Mouse (Mus musculus): ENCODE results near the gene Il20rb. TPM values are rescaled to one million over a fixed set of nuclear protein-coding genes. Genes with fewer than 3 reads are reported as not detected.

Gene Il20rb
- polyA plus RNA-seq, 1 experiment from 2014 or later: 0.65 TPM

DNA sequence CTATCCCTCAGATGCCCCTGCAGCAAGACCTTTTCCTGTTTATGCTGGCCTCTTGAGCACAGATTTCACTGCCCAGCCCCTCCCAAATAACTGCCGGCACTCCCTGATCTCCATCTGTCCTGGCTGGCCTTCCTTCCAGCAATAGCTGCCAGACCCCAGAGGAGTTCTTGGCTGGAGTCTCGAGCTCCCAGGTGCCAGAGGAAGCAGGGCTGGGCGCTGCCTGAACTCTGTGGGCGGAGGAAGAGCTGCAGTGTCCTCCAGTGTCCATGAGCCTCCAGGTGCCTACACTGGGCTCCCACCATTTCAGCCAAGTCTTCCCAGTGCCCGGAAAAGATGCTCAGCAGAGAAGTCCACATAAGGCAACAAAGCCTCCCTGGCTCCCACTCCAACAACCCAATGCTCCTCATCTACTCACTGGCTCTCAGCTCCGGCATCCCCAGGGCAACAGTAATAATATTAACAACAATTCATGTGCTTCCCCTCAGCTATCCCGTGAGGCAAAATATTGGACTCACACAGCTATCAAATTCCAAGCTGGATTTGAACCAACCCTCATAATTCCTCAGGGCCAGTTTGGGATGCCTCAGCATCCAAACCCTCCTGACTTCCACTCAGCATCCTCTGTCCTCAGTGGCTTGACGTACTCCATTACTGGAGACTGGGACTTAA is 15.5 kb downstream of the Il20rb start:
- 55% methylated on average over 8 of the region's 8 CpGs for WGBS
- Histone ChIP-seq H3K27ac (ENCODE audit: poor library complexity, severe bottlenecking) (no peak overlapping the region), H3K27me3 (replicated peaks) (no peaks in the 10 kb centered on the region)

DNA sequence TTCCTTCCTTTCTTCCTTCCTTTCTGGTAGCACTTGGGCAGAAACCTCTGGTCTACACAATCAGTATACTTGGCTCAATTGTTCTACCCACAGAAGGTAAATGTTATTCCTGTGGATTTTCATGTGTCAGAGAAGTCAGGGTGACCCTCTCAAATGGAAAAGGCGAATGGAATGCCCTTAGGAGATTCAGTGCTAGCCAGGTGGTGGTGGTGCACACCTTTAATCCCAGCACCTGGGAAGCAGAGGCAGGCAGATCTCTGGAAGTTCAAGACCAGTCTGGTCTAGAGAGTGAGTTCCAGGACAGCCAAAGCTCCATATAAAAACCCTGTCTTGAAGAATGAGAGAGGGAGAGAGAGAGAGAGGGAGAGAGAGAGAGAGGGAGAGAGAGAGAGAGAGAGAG is 16.4 kb downstream of the Il20rb start:
- Histone ChIP-seq H3K27me3 (replicated peaks) (no peaks in the 10 kb centered on the region), H3K4me2 (no peak overlapping the region), H3K36me3 (no peaks in the 10 kb centered on the region), H3K4me1 (replicated peaks) (peaks cover 5% of the 10 kb centered on the region; the same call in 1 of the 2 replicates), H3K9ac (no peak overlapping the region), H3K9me3 (replicated peaks) (no peaks in the 10 kb centered on the region), H3K27ac (ENCODE audit: poor library complexity, severe bottlenecking) (no peak overlapping the region), H3K4me3 (no peak overlapping the region)
- ATAC-seq (ENCODE audit: insufficient number of reproducible peaks, low FRiP score): no peak
- WGBS: 47% methylated on average over 1 of the region's 1 CpGs

More for the DNA sequence above, 15.5 kb downstream of the Il20rb start:
- no peaks in the 10 kb centered on the region for H3K36me3 ChIP-seq
- H3K4me3 ChIP-seq: no peak overlapping the region
- no peak overlapping the region for H3K4me2 ChIP-seq
- no peak overlapping the region for H3K9ac ChIP-seq
- no peak for ATAC-seq (ENCODE audit: insufficient number of reproducible peaks, low FRiP score)
- H3K9me3 ChIP-seq (replicated peaks): no peaks in the 10 kb centered on the region
- peaks cover 5% of the 10 kb centered on the region; the same call in 1 of the 2 replicates for H3K4me1 ChIP-seq (replicated peaks)

DNA sequence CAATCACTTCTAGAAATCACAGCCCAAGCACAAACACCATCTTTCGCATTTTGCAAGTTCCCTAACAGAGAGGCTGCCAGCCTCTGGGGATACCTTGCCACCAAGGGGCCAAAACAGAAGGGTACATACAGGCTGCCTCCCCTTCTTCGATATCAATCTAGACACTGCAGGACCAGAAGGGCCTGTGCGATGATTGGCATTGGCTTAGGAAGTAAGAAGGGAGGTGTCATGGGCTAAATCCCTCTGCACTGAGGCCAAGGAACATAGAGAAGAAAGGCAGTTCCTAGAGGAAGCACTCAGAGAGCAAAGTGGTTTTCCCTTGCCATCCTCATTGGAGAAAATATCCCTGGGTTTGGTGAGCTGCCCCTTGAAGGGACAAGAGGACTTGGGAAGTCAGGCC is 16.9 kb downstream of the Il20rb start:
- H3K36me3 ChIP-seq: no peaks in the 10 kb centered on the region
- no peak overlapping the region for H3K9ac ChIP-seq
- H3K4me2 ChIP-seq: no peak overlapping the region
- H3K4me1 ChIP-seq (replicated peaks): peaks cover 5% of the 10 kb centered on the region; the same call in 1 of the 2 replicates
- ATAC-seq (ENCODE audit: insufficient number of reproducible peaks, low FRiP score): no peak
- H3K9me3 ChIP-seq (replicated peaks): no peaks in the 10 kb centered on the region
- WGBS: 87% methylated on average over 3 of the region's 3 CpGs
- no peak overlapping the region for H3K4me3 ChIP-seq
- no peaks in the 10 kb centered on the region for H3K27me3 ChIP-seq (replicated peaks)
- H3K27ac ChIP-seq (ENCODE audit: poor library complexity, severe bottlenecking): no peak overlapping the region

DNA sequence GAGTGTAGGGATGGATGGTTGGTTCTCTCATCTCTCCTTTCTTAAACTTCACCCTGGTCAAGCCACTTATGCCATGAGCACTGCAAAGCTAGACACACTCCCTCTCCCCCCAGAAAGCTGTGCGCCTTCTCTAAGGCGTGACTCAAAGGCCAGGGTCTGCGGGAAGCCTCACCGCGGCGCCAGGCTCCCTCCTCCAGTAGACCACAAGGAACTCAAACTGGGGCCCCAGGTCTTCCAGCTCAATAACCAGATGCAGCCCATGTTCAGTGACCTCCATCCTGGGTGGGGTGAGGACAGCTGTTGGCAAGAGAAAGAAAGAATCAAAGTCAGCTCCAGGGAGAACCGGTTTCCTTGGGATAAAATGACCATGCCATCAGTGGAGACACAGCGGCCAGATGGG is 18.4 kb downstream of the Il20rb start:
- Histone ChIP-seq H3K4me1 (replicated peaks) (peaks cover 5% of the 10 kb centered on the region; the same call in 1 of the 2 replicates), H3K36me3 (no peaks in the 10 kb centered on the region), H3K9me3 (replicated peaks) (no peaks in the 10 kb centered on the region)

DNA sequence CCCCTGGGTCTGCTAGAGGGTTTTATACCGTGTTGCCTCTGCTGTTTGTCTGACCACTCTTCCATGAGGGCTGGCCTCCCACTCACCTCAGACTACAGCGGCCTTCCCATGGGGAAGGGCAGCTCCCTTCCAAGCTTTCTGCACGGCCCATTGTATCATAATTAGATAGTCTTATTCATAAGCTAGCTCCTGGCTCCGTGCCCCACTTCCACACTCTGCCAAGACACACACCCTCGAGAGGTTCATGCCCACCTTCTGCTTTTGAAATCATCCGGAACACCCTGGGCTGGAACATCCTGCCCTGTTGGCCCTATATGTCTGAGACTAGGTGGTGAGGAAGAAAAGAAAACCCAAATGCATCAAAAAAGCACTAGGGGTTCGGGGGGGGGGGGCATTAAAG is 18.9 kb downstream of the Il20rb start:
- H3K9me3 ChIP-seq (replicated peaks): no peaks in the 10 kb centered on the region
- no peak overlapping the region for H3K4me3 ChIP-seq
- H3K4me1 ChIP-seq (replicated peaks): peaks cover 5% of the 10 kb centered on the region; the same call in 1 of the 2 replicates
- no peak for ATAC-seq (ENCODE audit: insufficient number of reproducible peaks, low FRiP score)
- WGBS: 66% methylated on average over 7 of the region's 7 CpGs
- H3K36me3 ChIP-seq: no peaks in the 10 kb centered on the region
- no peak overlapping the region for H3K9ac ChIP-seq
- H3K27ac ChIP-seq (ENCODE audit: poor library complexity, severe bottlenecking): no peak overlapping the region
- no peak overlapping the region for H3K4me2 ChIP-seq
- no peaks in the 10 kb centered on the region for H3K27me3 ChIP-seq (replicated peaks)

More for the DNA sequence above, 18.4 kb downstream of the Il20rb start:
- 97% methylated on average over 8 of the region's 8 CpGs for WGBS
- no peak overlapping the region for H3K9ac ChIP-seq
- H3K4me3 ChIP-seq: no peak overlapping the region
- no peak overlapping the region for H3K4me2 ChIP-seq
- ATAC-seq (ENCODE audit: insufficient number of reproducible peaks, low FRiP score): no peak
- no peaks in the 10 kb centered on the region for H3K27me3 ChIP-seq (replicated peaks)
- no peak overlapping the region for H3K27ac ChIP-seq (ENCODE audit: poor library complexity, severe bottlenecking)

DNA sequence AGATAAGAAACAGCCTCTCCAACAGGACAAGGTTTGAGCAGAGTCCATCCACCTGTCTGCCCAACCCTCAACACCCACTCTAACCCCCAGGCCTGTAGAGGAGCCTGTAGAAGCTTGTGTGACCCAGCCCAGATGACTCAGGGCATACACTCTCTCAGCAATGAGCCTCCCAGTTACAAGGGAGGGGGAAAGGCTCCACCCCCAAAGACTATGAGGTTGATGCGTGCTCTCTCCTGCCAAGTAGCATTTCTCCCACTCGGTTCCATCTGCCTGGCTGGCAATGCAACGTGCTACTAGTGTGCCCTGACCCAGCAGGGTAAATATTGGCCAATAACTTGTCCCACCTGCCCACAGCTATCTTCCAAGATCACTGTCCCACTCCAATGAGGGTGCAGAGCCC is 19.8 kb downstream of the Il20rb start:
- H3K4me1 ChIP-seq (replicated peaks): peaks cover 5% of the 10 kb centered on the region; the same call in 1 of the 2 replicates
- no peak overlapping the region for H3K27ac ChIP-seq (ENCODE audit: poor library complexity, severe bottlenecking)
- H3K27me3 ChIP-seq (replicated peaks): no peaks in the 10 kb centered on the region
- no peaks in the 10 kb centered on the region for H3K36me3 ChIP-seq
- no peak for ATAC-seq (ENCODE audit: insufficient number of reproducible peaks, low FRiP score)
- no peak overlapping the region for H3K4me3 ChIP-seq
- no peaks in the 10 kb centered on the region for H3K9me3 ChIP-seq (replicated peaks)
- WGBS: 81% methylated on average over 3 of the region's 3 CpGs
- H3K9ac ChIP-seq: no peak overlapping the region
- no peak overlapping the region for H3K4me2 ChIP-seq

DNA sequence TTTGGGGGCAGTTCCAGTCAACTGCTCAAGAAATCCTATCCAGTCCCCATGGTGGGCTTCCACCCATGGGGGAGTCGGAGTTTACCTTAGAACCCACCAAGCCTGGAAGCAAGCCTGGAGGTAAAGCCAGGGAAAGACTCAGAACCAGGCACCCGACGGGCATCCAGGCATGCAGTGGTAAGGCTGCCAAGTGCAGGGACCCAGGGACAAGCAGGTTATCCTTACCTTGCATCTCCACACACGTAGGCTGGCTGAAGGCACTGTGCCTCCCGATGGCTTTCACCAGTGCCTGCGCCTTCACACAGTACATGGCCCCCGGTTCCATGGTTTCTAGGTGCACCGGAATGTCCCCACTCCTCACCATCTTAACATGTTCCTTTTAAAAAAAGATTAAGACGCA is 20.6 kb downstream of the Il20rb start:
- Histone ChIP-seq H3K9me3 (replicated peaks) (no peaks in the 10 kb centered on the region), H3K36me3 (peaks cover 5% of the 10 kb centered on the region; the same call in 1 of the 2 replicates), H3K27ac (ENCODE audit: poor library complexity, severe bottlenecking) (no peak overlapping the region), H3K9ac (no peak overlapping the region), H3K27me3 (replicated peaks) (no peaks in the 10 kb centered on the region), H3K4me1 (replicated peaks) (peaks cover 4% of the 10 kb centered on the region; the same call in 1 of the 2 replicates), H3K4me2 (no peak overlapping the region), H3K4me3 (no peak overlapping the region)
- 85% methylated on average over 9 of the region's 9 CpGs for WGBS
- no peak for ATAC-seq (ENCODE audit: insufficient number of reproducible peaks, low FRiP score)

DNA sequence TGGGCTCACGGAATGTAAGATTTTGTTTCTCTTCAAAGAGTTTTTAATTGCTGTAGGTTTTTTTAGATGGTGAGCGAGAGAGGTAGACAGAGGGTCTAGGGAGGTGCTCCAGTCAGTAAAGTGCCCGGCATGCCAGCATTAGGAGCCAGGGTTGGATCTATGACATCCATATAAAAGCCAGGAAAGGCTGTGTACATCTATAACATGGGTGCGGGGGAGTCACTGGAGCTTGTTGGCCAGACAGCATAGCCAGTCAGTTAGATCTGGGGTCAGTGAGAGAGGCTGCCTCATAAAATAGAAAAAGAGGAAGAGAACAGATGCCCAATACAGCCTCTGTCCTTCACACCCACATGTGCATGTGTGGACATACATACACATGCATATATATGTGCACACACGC is 21.2 kb downstream of the Il20rb start:
- no peak overlapping the region for H3K4me3 ChIP-seq
- no peaks in the 10 kb centered on the region for H3K4me1 ChIP-seq (replicated peaks)
- no peaks in the 10 kb centered on the region for H3K27me3 ChIP-seq (replicated peaks)
- no peak overlapping the region for H3K27ac ChIP-seq (ENCODE audit: poor library complexity, severe bottlenecking)
- ATAC-seq (ENCODE audit: insufficient number of reproducible peaks, low FRiP score): no peak
- WGBS: 93% methylated on average over 5 of the region's 5 CpGs
- peaks cover 9% of the 10 kb centered on the region for H3K36me3 ChIP-seq
- no peak overlapping the region for H3K4me2 ChIP-seq
- H3K9ac ChIP-seq: no peak overlapping the region
- no peaks in the 10 kb centered on the region for H3K9me3 ChIP-seq (replicated peaks)

DNA sequence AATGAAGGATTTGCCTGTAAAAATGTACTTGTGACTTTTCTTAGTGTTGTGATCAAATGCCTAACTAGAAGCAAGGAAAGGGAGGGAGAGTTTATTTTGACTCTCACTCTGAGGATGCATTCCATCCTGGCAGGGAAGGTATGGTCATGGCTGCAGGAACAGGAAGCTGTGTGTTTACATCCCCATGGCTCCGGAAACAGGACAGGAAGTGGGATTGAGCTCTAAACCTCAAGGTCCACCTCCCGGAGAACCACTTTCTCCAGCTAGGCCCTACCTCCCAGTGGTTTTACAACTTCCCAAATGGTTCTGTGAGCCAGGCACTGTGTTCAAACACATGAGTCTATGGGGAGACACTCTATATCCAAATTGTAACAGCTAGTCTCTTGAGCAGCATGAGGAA is 22.8 kb downstream of the Il20rb start:
- no peak for ATAC-seq (ENCODE audit: insufficient number of reproducible peaks, low FRiP score)
- Histone ChIP-seq H3K27me3 (replicated peaks) (no peaks in the 10 kb centered on the region), H3K4me2 (no peak overlapping the region), H3K4me1 (replicated peaks) (no peaks in the 10 kb centered on the region), H3K36me3 (peaks cover 14% of the 10 kb centered on the region), H3K4me3 (no peak overlapping the region), H3K9ac (no peak overlapping the region), H3K9me3 (replicated peaks) (no peaks in the 10 kb centered on the region), H3K27ac (ENCODE audit: poor library complexity, severe bottlenecking) (no peak overlapping the region)
- WGBS: 63% methylated on average over 2 of the region's 2 CpGs

DNA sequence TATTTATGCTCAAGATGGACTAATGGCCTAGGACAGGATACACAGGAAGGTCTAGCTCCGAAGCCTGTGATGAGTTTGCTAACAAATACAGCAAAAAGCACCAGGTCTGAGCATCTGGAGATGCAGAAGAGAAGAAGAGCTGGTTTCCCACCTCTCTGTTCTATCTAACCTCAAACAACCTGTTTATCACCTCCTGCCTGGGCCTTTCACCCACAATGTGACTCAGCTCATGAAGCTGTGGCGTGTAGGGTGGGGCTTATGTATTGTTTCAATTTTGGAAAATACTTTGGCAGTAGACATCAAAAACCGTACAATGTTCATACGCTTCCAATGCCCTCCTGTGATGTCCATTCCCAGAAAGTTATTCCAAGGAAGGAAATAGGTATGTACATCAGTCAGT is 24.5 kb downstream of the Il20rb start:
- 0 out of 2 replicates have a peak, but pooled peaks cover 5% of the 10 kb centered on the region for H3K4me1 ChIP-seq (replicated peaks)
- ATAC-seq (ENCODE audit: insufficient number of reproducible peaks, low FRiP score): no peak
- H3K27me3 ChIP-seq (replicated peaks): no peaks in the 10 kb centered on the region
- no peak overlapping the region for H3K27ac ChIP-seq (ENCODE audit: poor library complexity, severe bottlenecking)
- H3K4me2 ChIP-seq: no peak overlapping the region
- peaks cover 14% of the 10 kb centered on the region for H3K36me3 ChIP-seq
- no peaks in the 10 kb centered on the region for H3K9me3 ChIP-seq (replicated peaks)
- WGBS: 94% methylated on average over 4 of the region's 4 CpGs
- H3K4me3 ChIP-seq: no peak overlapping the region
- no peak overlapping the region for H3K9ac ChIP-seq

DNA sequence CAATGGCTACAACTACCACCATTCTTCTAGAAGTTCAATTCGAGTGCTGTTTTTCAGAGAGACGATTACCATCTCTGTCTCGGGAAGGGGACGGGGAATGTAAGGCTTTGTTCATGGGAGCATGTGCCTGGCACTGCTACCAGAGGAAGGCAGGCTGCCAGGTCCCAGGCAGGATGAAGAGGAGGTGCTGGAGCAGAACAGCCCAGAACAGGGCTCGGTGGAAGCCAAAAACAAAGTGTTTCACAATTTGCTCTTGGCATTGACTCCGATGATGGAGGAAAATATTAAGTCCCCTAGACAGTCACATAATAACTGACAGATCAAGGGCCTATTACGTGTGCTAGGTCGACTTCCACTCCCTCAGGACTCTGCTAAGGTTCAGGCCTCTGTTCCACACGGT is 24.9 kb downstream of the Il20rb start:
- ATAC-seq (ENCODE audit: insufficient number of reproducible peaks, low FRiP score): no peak
- no peak overlapping the region for H3K27ac ChIP-seq (ENCODE audit: poor library complexity, severe bottlenecking)
- 84% methylated on average over 9 of the region's 9 CpGs for WGBS

DNA sequence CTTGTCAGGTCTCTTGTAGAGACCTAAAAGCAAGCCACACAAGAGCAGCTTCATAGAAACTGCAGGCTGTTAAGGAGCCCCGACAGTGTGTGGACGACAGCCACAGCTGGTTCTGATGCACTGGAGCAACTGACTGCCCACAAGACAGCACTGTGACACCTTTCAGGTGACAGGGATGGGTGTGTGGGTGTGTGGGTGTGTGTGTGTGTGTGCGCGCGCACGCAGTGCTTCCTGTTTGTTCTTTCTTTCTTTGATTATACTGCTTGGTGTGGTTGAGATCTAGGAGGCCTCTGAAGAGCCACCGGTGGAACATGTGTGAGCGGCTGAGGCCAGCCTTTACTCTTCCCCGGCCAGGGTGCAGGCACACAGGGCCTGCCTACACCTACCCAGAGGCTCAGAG is 26.4 kb downstream of the Il20rb start:
- Histone ChIP-seq H3K4me3 (no peak overlapping the region), H3K36me3 (peaks cover 14% of the 10 kb centered on the region), H3K27me3 (replicated peaks) (no peaks in the 10 kb centered on the region), H3K9me3 (replicated peaks) (no peaks in the 10 kb centered on the region), H3K27ac (ENCODE audit: poor library complexity, severe bottlenecking) (no peak overlapping the region), H3K4me2 (no peak overlapping the region), H3K9ac (no peak overlapping the region), H3K4me1 (replicated peaks) (0 out of 2 replicates have a peak, but pooled peaks cover 6% of the 10 kb centered on the region)
- ATAC-seq (ENCODE audit: insufficient number of reproducible peaks, low FRiP score): no peak
- WGBS: 89% methylated on average over 9 of the region's 9 CpGs

More for the DNA sequence above, 24.9 kb downstream of the Il20rb start:
- Histone ChIP-seq H3K9me3 (replicated peaks) (no peaks in the 10 kb centered on the region), H3K27me3 (replicated peaks) (no peaks in the 10 kb centered on the region), H3K9ac (no peak overlapping the region), H3K36me3 (peaks cover 14% of the 10 kb centered on the region), H3K4me3 (no peak overlapping the region), H3K4me1 (replicated peaks) (0 out of 2 replicates have a peak, but pooled peaks cover 5% of the 10 kb centered on the region), H3K4me2 (no peak overlapping the region)
